Mouse (Mus musculus) lung, adult 2 months (tissue): ENCODE measurements around the gene Nebl.

Experiments
- CTCF ChIP-seq: fragments of 200-500 bp; IDR thresholded peaks from 2 replicates; pipeline ENCODE4 v1.5.1; 2011; ENCODE audit warnings: mild to moderate bottlenecking, low read length, control low read depth; ENCODE audit not compliant: insufficient read depth
- POLR2A ChIP-seq: fragments of 200-500 bp; IDR thresholded peaks from 2 replicates; pipeline ENCODE4 v1.6.1; 2011; ENCODE audit warnings: low read depth, mild to moderate bottlenecking, control low read depth, low read length, borderline replicate concordance; ENCODE audit errors: extremely low read depth

GRCm38 (mm10) chr2:17326590-17326989, 404.7 kb downstream of the Nebl start:
- TF ChIP-seq POLR2A, result no peak
- TF ChIP-seq CTCF, result no peak
